Mouse (Mus musculus): Measurements from ENCODE around the gene Rock2. TPM values are rescaled to one million over a fixed set of nuclear protein-coding genes. Genes with fewer than 3 reads are reported as not detected.

The Rock2 gene
- polyA plus RNA-seq, 1 experiment from 2014 or later, result 14.4 TPM

GRCm38 (mm10) chr12:16876667-16877066 is 18.0 kb upstream of the Rock2 start:
- 46% methylated on average over 3 of the region's 3 CpGs for WGBS
- no peak overlapping the region for H3K27ac ChIP-seq (ENCODE audit: low read depth, low read length)
- H3K4me2 ChIP-seq, result no peak overlapping the region
- H3K9ac ChIP-seq (ENCODE audit: low read length), result no peak overlapping the region
- H3K4me1 ChIP-seq (ENCODE audit: control insufficient read depth, insufficient read depth, low read length), result 0 out of 2 replicates have a peak, but pooled peaks cover 3% of the 10 kb centered on the region
- H3K36me3 ChIP-seq (ENCODE audit: control insufficient read depth, insufficient read depth, low read length), result no peaks in the 10 kb centered on the region
- no peak for ATAC-seq (ENCODE audit: low FRiP score)
- H3K4me3 ChIP-seq (ENCODE audit: low read depth, low read length), result no peak overlapping the region
- no peaks in the 10 kb centered on the region for H3K9me3 ChIP-seq (ENCODE audit: control insufficient read depth, low read length)
- peak; percentile 73 for DNase-seq (ENCODE audit: low spot score, missing footprints)
- H3K27me3 ChIP-seq (ENCODE audit: control insufficient read depth, insufficient read depth, low read length), result no peaks in the 10 kb centered on the region

GRCm38 (mm10) chr12:16877141-16877540 is 17.6 kb upstream of the Rock2 start:
- no peaks in the 10 kb centered on the region for H3K27me3 ChIP-seq (ENCODE audit: control insufficient read depth, insufficient read depth, low read length)
- DNase-seq (ENCODE audit: low spot score, missing footprints) (peak; percentile 69), ATAC-seq (ENCODE audit: low FRiP score) (no peak)
- no peak overlapping the region for H3K4me3 ChIP-seq (ENCODE audit: low read depth, low read length)
- H3K36me3 ChIP-seq (ENCODE audit: control insufficient read depth, insufficient read depth, low read length), result no peaks in the 10 kb centered on the region
- no peak overlapping the region for H3K27ac ChIP-seq (ENCODE audit: low read depth, low read length)
- H3K4me1 ChIP-seq (ENCODE audit: control insufficient read depth, insufficient read depth, low read length), result 0 out of 2 replicates have a peak, but pooled peaks cover 3% of the 10 kb centered on the region
- no peak overlapping the region for H3K4me2 ChIP-seq
- no peak overlapping the region for H3K9ac ChIP-seq (ENCODE audit: low read length)
- 75% methylated on average over 5 of the region's 5 CpGs for WGBS
- no peaks in the 10 kb centered on the region for H3K9me3 ChIP-seq (ENCODE audit: control insufficient read depth, low read length)

GRCm38 (mm10) chr12:16877679-16878078 is 17.0 kb upstream of the Rock2 start:
- H3K4me2 ChIP-seq, result no peak overlapping the region
- no peak overlapping the region for H3K4me3 ChIP-seq (ENCODE audit: low read depth, low read length)
- no peak overlapping the region for H3K9ac ChIP-seq (ENCODE audit: low read length)
- ATAC-seq (ENCODE audit: low FRiP score), result no peak
- H3K27ac ChIP-seq (ENCODE audit: low read depth, low read length), result no peak overlapping the region
- DNase-seq (ENCODE audit: low spot score, missing footprints), result peak; percentile 51
- no peaks in the 10 kb centered on the region for H3K36me3 ChIP-seq (ENCODE audit: control insufficient read depth, insufficient read depth, low read length)
- H3K4me1 ChIP-seq (ENCODE audit: control insufficient read depth, insufficient read depth, low read length), result 0 out of 2 replicates have a peak, but pooled peaks cover 3% of the 10 kb centered on the region
- H3K9me3 ChIP-seq (ENCODE audit: control insufficient read depth, low read length), result no peaks in the 10 kb centered on the region
- no peaks in the 10 kb centered on the region for H3K27me3 ChIP-seq (ENCODE audit: control insufficient read depth, insufficient read depth, low read length)
- WGBS, result 59% methylated on average over 1 of the region's 1 CpGs

GRCm38 (mm10) chr12:16879369-16879768 is 15.3 kb upstream of the Rock2 start:
- DNase-seq (ENCODE audit: low spot score, missing footprints), result peak; percentile 75
- H3K27me3 ChIP-seq (ENCODE audit: control insufficient read depth, insufficient read depth, low read length), result no peaks in the 10 kb centered on the region
- H3K9me3 ChIP-seq (ENCODE audit: control insufficient read depth, low read length), result no peaks in the 10 kb centered on the region
- no peak overlapping the region for H3K27ac ChIP-seq (ENCODE audit: low read depth, low read length)
- no peak overlapping the region for H3K9ac ChIP-seq (ENCODE audit: low read length)
- 94% methylated on average over 1 of the region's 1 CpGs for WGBS
- no peak overlapping the region for H3K4me2 ChIP-seq
- 0 out of 2 replicates have a peak, but pooled peaks cover 3% of the 10 kb centered on the region for H3K4me1 ChIP-seq (ENCODE audit: control insufficient read depth, insufficient read depth, low read length)
- no peak for ATAC-seq (ENCODE audit: low FRiP score)
- H3K4me3 ChIP-seq (ENCODE audit: low read depth, low read length), result no peak overlapping the region
- no peaks in the 10 kb centered on the region for H3K36me3 ChIP-seq (ENCODE audit: control insufficient read depth, insufficient read depth, low read length)

- no peak overlapping the region for H3K9ac ChIP-seq (ENCODE audit: low read length)
Observed at GRCm38 (mm10) chr12:16880077-16880476, 14.6 kb upstream of the Rock2 start.

GRCm38 (mm10) chr12:16882442-16882841 is 12.3 kb upstream of the Rock2 start:
- Histone ChIP-seq H3K9ac (ENCODE audit: low read length) (no peak overlapping the region), H3K36me3 (ENCODE audit: control insufficient read depth, insufficient read depth, low read length) (no peaks in the 10 kb centered on the region), H3K4me1 (ENCODE audit: control insufficient read depth, insufficient read depth, low read length) (no peaks in the 10 kb centered on the region), H3K27me3 (ENCODE audit: control insufficient read depth, insufficient read depth, low read length) (no peaks in the 10 kb centered on the region), H3K9me3 (ENCODE audit: control insufficient read depth, low read length) (no peaks in the 10 kb centered on the region), H3K27ac (ENCODE audit: low read depth, low read length) (no peak overlapping the region), H3K4me2 (no peak overlapping the region), H3K4me3 (ENCODE audit: low read depth, low read length) (no peak overlapping the region)
- DNase-seq (ENCODE audit: low spot score, missing footprints) (no peak), ATAC-seq (ENCODE audit: low FRiP score) (no peak)
- 94% methylated on average over 3 of the region's 3 CpGs for WGBS

More at GRCm38 (mm10) chr12:16880077-16880476, 14.6 kb upstream of the Rock2 start:
- ATAC-seq (ENCODE audit: low FRiP score) (no peak), DNase-seq (ENCODE audit: low spot score, missing footprints) (no peak)
- no peak overlapping the region for H3K4me3 ChIP-seq (ENCODE audit: low read depth, low read length)
- H3K27ac ChIP-seq (ENCODE audit: low read depth, low read length), result no peak overlapping the region
- H3K4me2 ChIP-seq, result no peak overlapping the region
- H3K36me3 ChIP-seq (ENCODE audit: control insufficient read depth, insufficient read depth, low read length), result no peaks in the 10 kb centered on the region
- 0 out of 2 replicates have a peak, but pooled peaks cover 3% of the 10 kb centered on the region for H3K4me1 ChIP-seq (ENCODE audit: control insufficient read depth, insufficient read depth, low read length)
- no peaks in the 10 kb centered on the region for H3K9me3 ChIP-seq (ENCODE audit: control insufficient read depth, low read length)
- no peaks in the 10 kb centered on the region for H3K27me3 ChIP-seq (ENCODE audit: control insufficient read depth, insufficient read depth, low read length)
- 85% methylated on average over 4 of the region's 4 CpGs for WGBS

- no peak overlapping the region for H3K4me3 ChIP-seq (ENCODE audit: low read depth, low read length)
- no peak overlapping the region for H3K9ac ChIP-seq (ENCODE audit: low read length)
- no peak overlapping the region for H3K27ac ChIP-seq (ENCODE audit: low read depth, low read length)
- no peak for ATAC-seq (ENCODE audit: low FRiP score)
- H3K36me3 ChIP-seq (ENCODE audit: control insufficient read depth, insufficient read depth, low read length), result no peaks in the 10 kb centered on the region
- no peak for DNase-seq (ENCODE audit: low spot score, missing footprints)
- H3K4me2 ChIP-seq, result no peak overlapping the region
- no peaks in the 10 kb centered on the region for H3K9me3 ChIP-seq (ENCODE audit: control insufficient read depth, low read length)
- H3K4me1 ChIP-seq (ENCODE audit: control insufficient read depth, insufficient read depth, low read length), result no peaks in the 10 kb centered on the region
- WGBS, result 72% methylated on average over 7 of the region's 7 CpGs
- no peaks in the 10 kb centered on the region for H3K27me3 ChIP-seq (ENCODE audit: control insufficient read depth, insufficient read depth, low read length)
Observed at GRCm38 (mm10) chr12:16883111-16883510, 11.6 kb upstream of the Rock2 start.

GRCm38 (mm10) chr12:16884534-16884933 is 10.2 kb upstream of the Rock2 start:
- Histone ChIP-seq H3K4me2 (no peak overlapping the region), H3K4me1 (ENCODE audit: control insufficient read depth, insufficient read depth, low read length) (no peaks in the 10 kb centered on the region), H3K9ac (ENCODE audit: low read length) (no peak overlapping the region), H3K27me3 (ENCODE audit: control insufficient read depth, insufficient read depth, low read length) (no peaks in the 10 kb centered on the region), H3K9me3 (ENCODE audit: control insufficient read depth, low read length) (no peaks in the 10 kb centered on the region), H3K27ac (ENCODE audit: low read depth, low read length) (no peak overlapping the region), H3K4me3 (ENCODE audit: low read depth, low read length) (no peak overlapping the region), H3K36me3 (ENCODE audit: control insufficient read depth, insufficient read depth, low read length) (no peaks in the 10 kb centered on the region)
- ATAC-seq (ENCODE audit: low FRiP score) (no peak), DNase-seq (ENCODE audit: low spot score, missing footprints) (peak; percentile 28)
- 90% methylated on average over 4 of the region's 4 CpGs for WGBS

GRCm38 (mm10) chr12:16886354-16886753 is 8.3 kb upstream of the Rock2 start:
- Histone ChIP-seq H3K9me3 (ENCODE audit: control insufficient read depth, low read length) (no peaks in the 10 kb centered on the region), H3K4me2 (no peak overlapping the region), H3K36me3 (ENCODE audit: control insufficient read depth, insufficient read depth, low read length) (no peaks in the 10 kb centered on the region), H3K27me3 (ENCODE audit: control insufficient read depth, insufficient read depth, low read length) (no peaks in the 10 kb centered on the region), H3K4me1 (ENCODE audit: control insufficient read depth, insufficient read depth, low read length) (no peaks in the 10 kb centered on the region), H3K9ac (ENCODE audit: low read length) (no peak overlapping the region), H3K4me3 (ENCODE audit: low read depth, low read length) (no peak overlapping the region), H3K27ac (ENCODE audit: low read depth, low read length) (no peak overlapping the region)
- peak; percentile 47 for DNase-seq (ENCODE audit: low spot score, missing footprints)
- 93% methylated on average over 6 of the region's 6 CpGs for WGBS
- ATAC-seq (ENCODE audit: low FRiP score), result no peak

Measured in midbrain, embryonic 11.5 days (tissue).